Mouse (Mus musculus) myocyte (in vitro differentiated cells): Measurements from ENCODE around the gene Pigg. TPM values are rescaled to one million over a fixed set of nuclear protein-coding genes. Genes with fewer than 3 reads are reported as not detected.

Source experiments
- H3K27me3 ChIP-seq: one replicate; pipeline ENCODE4 v1.6.1; 2011; ENCODE audit not compliant: control insufficient read depth, insufficient read depth, insufficient read length
- H3K36me3 ChIP-seq: one replicate; pipeline ENCODE4 v1.6.1; 2011; ENCODE audit not compliant: control insufficient read depth, insufficient read depth
- H3K4me2 ChIP-seq: one replicate; pipeline ENCODE4 v1.6.1; 2011; ENCODE audit warnings: low read depth, control low read depth
- H3K4me3 ChIP-seq: one replicate; pipeline ENCODE4 v1.5.1; 2011; ENCODE audit warnings: mild to moderate bottlenecking, control low read depth, moderate library complexity
- H3K79me2 ChIP-seq: one replicate; pipeline ENCODE4 v1.6.1; 2011; ENCODE audit not compliant: control insufficient read depth, insufficient read depth
- H3ac ChIP-seq: one replicate; pipeline ENCODE4 v1.6.1; 2011; ENCODE audit not compliant: control insufficient read depth, insufficient read length
- CEBPB ChIP-seq: IDR thresholded peaks from 2 replicates; pipeline ENCODE4 v1.6.1; 2011; ENCODE audit warnings: mild to moderate bottlenecking, moderate library complexity; ENCODE audit not compliant: poor library complexity, insufficient read depth, severe bottlenecking
- E2F4 ChIP-seq: IDR thresholded peaks from one replicate; pipeline ENCODE4 v1.6.1; 2011; ENCODE audit warnings: mild to moderate bottlenecking, control low read depth, moderate library complexity; ENCODE audit not compliant: insufficient read depth
- MAX ChIP-seq: IDR thresholded peaks from one replicate; pipeline ENCODE4 v1.6.1; 2011; ENCODE audit warnings: low read depth, mild to moderate bottlenecking, control low read depth
- MYOD1 ChIP-seq, 3 experiments: IDR thresholded peaks; one replicate each; pipeline ENCODE4 v1.6.1; 2011; ENCODE audit warnings: control low read depth in 2 of 3, low read depth in 2 of 3, mild to moderate bottlenecking in 2 of 3, moderate library complexity in 1 of 3; ENCODE audit not compliant: insufficient read length in 2 of 3, control insufficient read depth in 1 of 3
- MYOG ChIP-seq, 3 experiments: IDR thresholded peaks; one replicate each; pipeline ENCODE4 v1.6.1; 2011; ENCODE audit warnings: control low read depth in 2 of 3, low read depth in 2 of 3, mild to moderate bottlenecking in 2 of 3; ENCODE audit not compliant: insufficient read length in 2 of 3, control insufficient read depth in 1 of 3, insufficient read depth in 1 of 3
- POLR2A ChIP-seq: IDR thresholded peaks from one replicate; pipeline ENCODE4 v1.6.1; 2011; ENCODE audit warnings: low read depth, mild to moderate bottlenecking, control low read depth, moderate library complexity; ENCODE audit not compliant: insufficient read length
- POLR2AphosphoS2 ChIP-seq: IDR thresholded peaks from one replicate; pipeline ENCODE4 v1.6.1; 2011; ENCODE audit warnings: low read depth, control low read depth; ENCODE audit not compliant: insufficient read length
- REST ChIP-seq: IDR thresholded peaks from one replicate; pipeline ENCODE4 v1.6.1; 2011; ENCODE audit warnings: mild to moderate bottlenecking, control low read depth, moderate library complexity; ENCODE audit not compliant: insufficient read depth, insufficient read length
- SRF ChIP-seq: IDR thresholded peaks from one replicate; pipeline ENCODE4 v1.6.1; 2011; ENCODE audit warnings: low read depth; ENCODE audit not compliant: control insufficient read depth, insufficient read length
- TCF12 ChIP-seq: IDR thresholded peaks from one replicate; pipeline ENCODE4 v1.6.1; 2011; ENCODE audit warnings: mild to moderate bottlenecking, control low read depth; ENCODE audit not compliant: poor library complexity, insufficient read depth, severe bottlenecking
- TCF3 ChIP-seq: IDR thresholded peaks from one replicate; pipeline ENCODE4 v1.6.1; 2011; ENCODE audit warnings: low read depth, control low read depth; ENCODE audit not compliant: insufficient read length
- USF1 ChIP-seq: IDR thresholded peaks from one replicate; pipeline ENCODE4 v1.6.1; 2011; ENCODE audit warnings: low read depth, mild to moderate bottlenecking, control low read depth, moderate library complexity
- polyA plus RNA-seq: library from polyadenylated mRNA; unstranded; fragments of >200 nt; fragmentation: generic; extraction: Trizol; gene quantifications from one replicate; pipeline ENCODE4 v1.2.1, GENCODE M21; 2012; ENCODE audit warnings: missing spikeins

Gene Pigg
- polyA plus RNA-seq, 1 experiment: 1.8 TPM

DNA sequence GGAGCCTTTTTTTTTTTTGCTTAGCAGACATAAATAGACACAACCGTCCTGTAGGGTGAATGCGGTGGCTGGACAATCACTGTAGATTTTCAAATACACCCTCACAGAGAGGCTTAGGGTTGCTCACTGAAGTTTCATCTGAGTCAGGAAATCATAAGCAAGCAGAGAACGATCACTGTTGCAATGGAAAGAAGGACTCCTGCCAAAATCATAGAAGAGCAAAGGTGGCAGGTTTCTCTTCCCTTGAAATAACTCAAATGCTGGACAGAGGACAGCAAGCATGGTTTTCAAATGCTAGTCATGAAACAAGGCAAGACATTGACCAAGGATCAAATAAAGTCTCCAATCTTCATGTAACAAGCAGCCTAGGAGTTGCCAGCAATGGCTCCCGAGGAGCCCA, 65.9 kb downstream of the Pigg start:
- Histone ChIP-seq H3K36me3 (no peaks in the 10 kb centered on the region), H3K4me2 (no peak overlapping the region), H3ac (no peak overlapping the region), H3K4me3 (no peak overlapping the region), H3K79me2 (no peaks in the 10 kb centered on the region), H3K27me3 (no peaks in the 10 kb centered on the region)
- TF ChIP-seq E2F4 (no peak), TCF12 (no peak), MAX (no peak), POLR2A (no peak), POLR2AphosphoS2 (no peak)

- H3K79me2 ChIP-seq: no peaks in the 10 kb centered on the region
- no peak overlapping the region for H3ac ChIP-seq
- peak overlapping the region; percentile 42 for H3K4me2 ChIP-seq
- H3K27me3 ChIP-seq: no peaks in the 10 kb centered on the region
- no peak for TF ChIP-seq POLR2AphosphoS2
- TF ChIP-seq MYOG (IDR thresholded peaks at IDR 0.05; ENCODE audit: control insufficient read depth in 1 of 3, insufficient read depth in 1 of 3, insufficient read length in 2 of 3, low read depth in 2 of 3): peak in 1 of 3 experiments; percentile 25
- H3K36me3 ChIP-seq: no peaks in the 10 kb centered on the region
- no peak overlapping the region for H3K4me3 ChIP-seq
These were observed 73.2 kb downstream of the Pigg start for GRCm38 (mm10) chr5:108385632-108386031.

GRCm38 (mm10) chr5:108386449-108386848, 74.0 kb downstream of the Pigg start:
- H3ac ChIP-seq: no peak overlapping the region
- TF ChIP-seq REST (no peak), MYOG (IDR thresholded peaks at IDR 0.05; ENCODE audit: control insufficient read depth in 1 of 3, insufficient read depth in 1 of 3, insufficient read length in 2 of 3, low read depth in 2 of 3) (no peak), MAX (no peak), TCF3 (no peak), MYOD1 (IDR thresholded peaks at IDR 0.05; ENCODE audit: control insufficient read depth in 1 of 3, insufficient read length in 2 of 3, low read depth in 2 of 3) (no peak)
- H3K27me3 ChIP-seq: no peaks in the 10 kb centered on the region
- no peaks in the 10 kb centered on the region for H3K79me2 ChIP-seq
- H3K36me3 ChIP-seq: no peaks in the 10 kb centered on the region
- no peak overlapping the region for H3K4me2 ChIP-seq
- H3K4me3 ChIP-seq: no peak overlapping the region

GRCm38 (mm10) chr5:108388201-108388600, 75.8 kb downstream of the Pigg start, which contains the start of gene Pde6b:
Gene Pde6b (plus strand): TSS chr5:108388391.
- no peaks in the 10 kb centered on the region for H3K27me3 ChIP-seq
- TF ChIP-seq MYOD1 (IDR thresholded peaks at IDR 0.05; ENCODE audit: control insufficient read depth in 1 of 3, insufficient read length in 2 of 3, low read depth in 2 of 3) (no peak), TCF12 (no peak), TCF3 (no peak), MAX (no peak), POLR2AphosphoS2 (no peak), MYOG (IDR thresholded peaks at IDR 0.05; ENCODE audit: control insufficient read depth in 1 of 3, insufficient read depth in 1 of 3, insufficient read length in 2 of 3, low read depth in 2 of 3) (no peak), REST (no peak), CEBPB (no peak), USF1 (no peak), E2F4 (no peak)
- H3K4me3 ChIP-seq: no peak within 1 kb of the TSS
- H3K4me2 ChIP-seq: no peak within 1 kb of the TSS
- no peaks in the 10 kb centered on the region for H3K36me3 ChIP-seq
- H3ac ChIP-seq: no peak within 1 kb of the TSS
- H3K79me2 ChIP-seq: no peaks in the 10 kb centered on the region

GRCm38 (mm10) chr5:108389744-108390143, 77.3 kb downstream of the Pigg start:
- H3K27me3 ChIP-seq: no peaks in the 10 kb centered on the region
- no peak overlapping the region for H3K4me3 ChIP-seq
- no peak overlapping the region for H3ac ChIP-seq
- H3K36me3 ChIP-seq: no peaks in the 10 kb centered on the region
- TF ChIP-seq MYOD1 (IDR thresholded peaks at IDR 0.05; ENCODE audit: control insufficient read depth in 1 of 3, insufficient read length in 2 of 3, low read depth in 2 of 3) (no peak), MYOG (IDR thresholded peaks at IDR 0.05; ENCODE audit: control insufficient read depth in 1 of 3, insufficient read depth in 1 of 3, insufficient read length in 2 of 3, low read depth in 2 of 3) (no peak), USF1 (no peak), SRF (no peak), TCF3 (no peak), REST (no peak), POLR2A (no peak), CEBPB (no peak)
- no peaks in the 10 kb centered on the region for H3K79me2 ChIP-seq
- no peak overlapping the region for H3K4me2 ChIP-seq

Other genes with a start within 250 kb of the Pigg start
- 6.9 TPM for gene Mtf2, start 246.9 kb upstream of the Pigg start, polyA plus RNA-seq
- 8.9 TPM for gene Tmed5, start 180.0 kb upstream of the Pigg start, polyA plus RNA-seq
- 0.38 TPM for gene Ccdc18, start 179.7 kb upstream of the Pigg start, polyA plus RNA-seq
- gene Dr1, start 43.7 kb upstream of the Pigg start, polyA plus RNA-seq: 15.1 TPM
- 1.1 TPM for gene Gm42517, start 55.3 kb downstream of the Pigg start, polyA plus RNA-seq
- gene Pde6b, start 75.8 kb downstream of the Pigg start, polyA plus RNA-seq: 0.02 TPM
- 1,348 TPM for gene Atp5k, start 121.8 kb downstream of the Pigg start, polyA plus RNA-seq
- 17.1 TPM for gene Mfsd7a, start 136.3 kb downstream of the Pigg start, polyA plus RNA-seq
- gene Pcgf3, start 148.6 kb downstream of the Pigg start, polyA plus RNA-seq: 19.7 TPM
- gene Cplx1, start 237.4 kb downstream of the Pigg start, polyA plus RNA-seq: not detected